Mouse (Mus musculus) granulocyte monocyte progenitor cell, adult 5-6 weeks (primary cell): Measurements from ENCODE around the gene AY074887. TPM values are rescaled to one million over a fixed set of nuclear protein-coding genes. Genes with fewer than 3 reads are reported as not detected.
"Not testable (repeated sequence)": the region's sequence is repeated elsewhere in the genome, so short reads cannot be mapped to it uniquely, and the experiment has no call there.

Experiments
- ATAC-seq: replicated peaks from 2 replicates; pipeline ENCODE4 v1.8.0; 2016; ENCODE audit warnings: mild to moderate bottlenecking, moderate TSS enrichment, inconsistent platforms; ENCODE audit not compliant: poor library complexity, severe bottlenecking
- total RNA-seq, 2 experiments: library from RNA; stranded (forward) in 1 of 2; stranded (reverse) in 1 of 2; fragments of 200-712, 200-1000 nt in 1 of 2; fragments of >200 nt in 1 of 2; fragmentation: Nextera tagmentation in 1 of 2; gene quantifications; 2 replicates each; pipeline ENCODE4 v1.2.3; 2014 to 2017

Gene AY074887
- total RNA-seq (2014; fragmentation: Nextera tagmentation), result not detected in 2 replicates
- total RNA-seq (2017), result not detected in 2 replicates

DNA sequence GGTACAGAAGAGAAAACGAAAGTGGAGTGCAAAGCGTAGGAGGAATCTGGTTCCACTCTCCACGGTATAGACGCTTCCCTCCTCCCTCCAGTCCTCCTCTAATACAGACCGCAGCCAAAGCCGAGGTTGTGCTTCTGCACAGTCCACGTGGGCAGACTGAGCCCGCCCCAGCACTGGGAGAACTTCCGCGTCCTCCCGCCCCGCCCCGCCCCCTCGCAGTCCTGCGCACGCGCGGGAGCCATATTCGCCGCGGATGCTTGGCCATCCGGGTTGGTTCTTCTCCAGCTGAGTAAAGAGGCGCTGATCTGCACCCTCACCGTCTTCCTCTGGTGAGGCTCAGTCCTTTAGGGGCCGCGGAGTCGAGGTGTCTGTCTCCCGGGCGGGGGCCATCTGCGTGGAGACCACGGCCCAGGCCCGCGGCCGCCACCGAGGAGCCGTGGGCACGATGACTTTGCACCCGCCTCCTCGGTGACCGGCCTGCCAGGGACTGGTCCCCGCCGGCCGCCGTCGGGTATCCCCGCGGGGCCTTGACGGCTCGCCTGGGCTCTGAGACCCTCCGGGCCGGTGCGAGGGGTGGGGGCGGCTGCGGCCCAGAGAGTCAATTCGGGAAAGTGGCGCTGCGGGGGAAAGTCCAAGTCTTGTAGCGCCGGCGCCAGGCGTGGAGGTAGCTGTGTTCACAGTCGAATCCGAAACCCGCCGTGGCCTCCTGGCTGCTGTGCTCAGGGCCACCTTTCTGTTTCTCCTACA lies at the start of gene AY074887, which contains the start of gene Psma4:
AY074887 (minus strand) TSS at position 424 of the 747 bp plus-strand sequence.
Psma4 (plus strand) TSS at position 216 of the 747 bp plus-strand sequence.
- peak; percentile 99 for ATAC-seq

GRCm38 (mm10) chr9:54995645-54996044 lies 44.8 kb upstream of the AY074887 start:
- no peak for ATAC-seq

GRCm38 (mm10) chr9:54994381-54994780 lies 43.6 kb upstream of the AY074887 start:
- no peak for ATAC-seq

- no peak for ATAC-seq
These were observed 39.6 kb upstream of the AY074887 start for GRCm38 (mm10) chr9:54990362-54990761.

GRCm38 (mm10) chr9:54982401-54982800 lies 31.6 kb upstream of the AY074887 start:
- no peak for ATAC-seq

- peak; percentile 67 for ATAC-seq
These were observed 30.7 kb upstream of the AY074887 start for GRCm38 (mm10) chr9:54981291-54982191.

DNA sequence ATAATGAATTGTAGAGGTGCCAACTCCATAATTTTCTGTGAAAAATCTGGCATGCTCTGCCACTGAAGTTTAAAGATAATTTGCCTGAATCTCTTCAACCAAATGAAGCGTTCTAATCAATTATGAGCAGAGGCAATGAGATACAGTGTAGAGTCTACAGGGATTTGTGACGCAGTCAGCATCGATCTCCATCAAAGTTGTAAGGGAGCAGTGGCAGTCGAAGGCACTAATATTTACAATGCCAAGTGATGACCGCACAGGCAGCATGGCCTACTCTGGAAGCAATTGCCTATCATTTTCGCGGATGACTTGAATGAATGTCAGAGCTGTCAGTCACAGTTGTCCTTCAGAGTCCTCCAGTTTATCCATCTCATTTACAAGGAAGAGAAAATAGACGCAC lies 29.9 kb upstream of the AY074887 start, which contains the start of gene Chrna5:
Chrna5 (plus strand) TSS at position 207 of the 400 bp plus-strand sequence.
- ATAC-seq, result no peak

GRCm38 (mm10) chr9:54969972-54970637 lies 19.3 kb upstream of the AY074887 start:
- no peak; the same call in 1 of the 2 replicates for ATAC-seq

- ATAC-seq, result peak; percentile 71
These were observed 12.9 kb upstream of the AY074887 start for GRCm38 (mm10) chr9:54963669-54964068.

DNA sequence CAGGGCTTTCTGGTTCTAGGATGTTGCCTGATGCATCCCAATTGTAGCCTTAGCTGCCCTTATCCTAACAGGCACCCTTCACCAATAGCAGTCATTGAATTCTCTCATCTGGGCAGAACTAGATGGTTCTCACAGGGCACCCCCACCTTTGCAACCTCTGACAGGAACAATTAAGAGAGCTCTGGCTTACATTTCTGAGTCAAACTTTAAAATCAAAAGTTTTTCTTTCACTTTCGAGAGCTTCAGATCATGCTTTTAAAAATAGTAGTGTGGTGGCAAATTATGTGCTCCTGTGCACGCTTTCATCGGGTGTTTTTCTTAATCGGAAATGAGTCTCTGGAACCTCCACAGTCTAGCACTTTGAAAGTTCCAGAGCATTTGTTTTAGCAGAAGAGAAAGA lies 10.3 kb upstream of the AY074887 start:
- no peak for ATAC-seq

- ATAC-seq, result not testable (repeated sequence)
These were observed 636 bp downstream of the AY074887 start for GRCm38 (mm10) chr9:54950162-54950561.

GRCm38 (mm10) chr9:54949465-54949864 lies 1.3 kb downstream of the AY074887 start:
- ATAC-seq, result no peak

DNA sequence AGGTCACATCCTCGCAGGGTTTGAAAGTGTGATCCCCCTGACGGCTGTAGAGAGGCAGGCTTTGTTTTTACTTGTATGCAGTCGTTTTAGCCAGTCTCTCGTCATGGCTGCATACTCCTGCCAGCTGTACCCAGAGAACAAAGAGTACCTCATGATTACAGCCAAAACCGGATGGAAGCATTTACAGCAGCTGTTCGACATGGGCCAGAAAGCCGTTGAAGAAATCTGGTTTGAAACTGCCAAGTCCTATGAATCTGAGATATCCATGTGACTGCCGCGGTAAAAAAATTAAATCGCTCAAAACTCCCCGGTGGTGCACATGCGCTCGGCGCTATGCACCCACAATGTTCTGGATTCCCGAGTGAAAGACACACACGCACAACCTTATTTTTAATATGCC lies 4.5 kb downstream of the AY074887 start:
- ATAC-seq, result no peak

DNA sequence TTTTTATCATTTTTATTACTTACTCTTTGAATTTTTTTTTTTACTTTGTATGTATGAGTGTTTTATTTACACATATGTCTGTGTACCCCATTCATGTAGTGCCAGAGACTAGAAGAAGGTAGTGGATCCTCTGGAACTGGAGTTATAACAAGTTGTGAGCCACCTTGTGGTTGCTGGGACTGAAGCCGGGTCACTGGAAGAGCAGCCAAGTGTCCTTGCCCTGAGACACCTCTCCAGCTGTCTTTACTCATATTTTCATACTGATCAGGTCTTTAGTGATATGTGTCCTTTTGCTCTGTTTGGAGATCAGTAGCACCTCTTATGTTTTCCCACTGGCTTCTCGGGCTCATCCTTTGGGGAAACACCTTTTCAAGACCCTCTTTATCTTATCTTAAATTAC lies 6.3 kb downstream of the AY074887 start:
- no peak for ATAC-seq

GRCm38 (mm10) chr9:54942071-54942470 lies 8.7 kb downstream of the AY074887 start:
- ATAC-seq, result no peak

- ATAC-seq, result no peak
These were observed 18.4 kb downstream of the AY074887 start for GRCm38 (mm10) chr9:54932379-54932778.

DNA sequence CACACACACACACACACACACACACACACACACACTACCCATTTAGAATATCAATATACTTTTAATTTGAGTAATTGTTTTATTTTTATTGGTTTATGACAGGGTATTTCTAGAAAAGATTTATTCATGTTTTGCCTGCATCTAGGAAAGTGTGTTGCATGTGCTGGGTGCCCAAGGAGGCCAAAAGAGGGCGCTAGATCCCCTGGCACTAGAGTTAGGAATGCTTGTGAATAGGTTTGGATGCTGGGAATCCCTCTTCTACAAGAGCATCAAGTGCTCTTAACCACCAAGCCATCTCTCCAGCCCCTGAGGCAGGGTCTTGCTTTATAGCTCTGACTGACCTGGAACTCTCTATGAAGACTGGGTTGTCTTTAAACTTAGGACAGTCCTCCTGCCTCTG lies 19.0 kb downstream of the AY074887 start:
- ATAC-seq, result no peak

- ATAC-seq, result no peak
These were observed 20.1 kb downstream of the AY074887 start for GRCm38 (mm10) chr9:54930741-54931140.

DNA sequence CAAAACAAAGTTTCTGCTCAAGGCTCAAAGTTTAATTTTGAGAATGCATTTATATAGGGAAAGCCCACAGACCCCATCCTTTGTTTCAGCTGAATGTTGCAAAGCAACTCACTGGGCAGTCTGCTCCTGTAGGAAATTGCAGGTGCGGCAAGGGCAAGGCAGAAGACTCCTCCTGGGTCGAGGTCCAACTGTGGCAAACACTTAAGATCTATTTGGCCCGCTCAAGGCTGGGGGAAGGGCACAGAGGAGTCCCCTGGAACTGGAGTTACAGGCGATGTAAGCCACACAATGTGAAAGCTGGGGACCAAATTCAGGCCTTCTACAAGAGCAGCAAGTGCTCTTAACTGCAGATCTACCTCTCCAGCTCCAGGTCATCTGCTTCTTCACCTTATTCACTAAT lies 30.9 kb downstream of the AY074887 start:
- ATAC-seq, result no peak

DNA sequence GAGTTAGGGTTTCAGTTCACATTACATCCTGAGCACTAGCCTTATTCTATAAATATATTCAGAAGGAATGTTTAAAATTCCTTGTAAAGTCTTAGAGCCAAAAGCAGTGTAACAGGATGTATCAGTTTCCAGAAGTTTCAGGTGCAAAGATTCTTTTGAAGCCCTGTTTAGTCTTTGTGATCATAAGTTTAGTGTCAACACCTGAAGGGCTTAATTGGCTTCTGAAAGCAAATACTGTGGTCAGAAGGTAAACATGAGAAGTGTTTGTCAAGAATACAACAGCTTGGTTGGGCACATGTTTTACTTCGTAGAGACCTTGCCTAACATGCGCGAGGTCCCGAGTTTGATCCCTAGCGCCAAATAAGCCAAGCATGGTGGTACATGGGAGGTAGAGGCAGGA lies 32.0 kb downstream of the AY074887 start:
- ATAC-seq, result no peak
